Mouse (Mus musculus) frontal cortex, postnatal 10 days (tissue): Measurements from ENCODE around the gene Abhd8.

Source experiments
- DNase-seq, 2 experiments: peaks; one replicate each; pipeline ENCODE4 v3.0.0; 2022; ENCODE audit warnings: low spot score in 2 of 2, mixed read lengths in 1 of 2

The Abhd8 gene

DNA sequence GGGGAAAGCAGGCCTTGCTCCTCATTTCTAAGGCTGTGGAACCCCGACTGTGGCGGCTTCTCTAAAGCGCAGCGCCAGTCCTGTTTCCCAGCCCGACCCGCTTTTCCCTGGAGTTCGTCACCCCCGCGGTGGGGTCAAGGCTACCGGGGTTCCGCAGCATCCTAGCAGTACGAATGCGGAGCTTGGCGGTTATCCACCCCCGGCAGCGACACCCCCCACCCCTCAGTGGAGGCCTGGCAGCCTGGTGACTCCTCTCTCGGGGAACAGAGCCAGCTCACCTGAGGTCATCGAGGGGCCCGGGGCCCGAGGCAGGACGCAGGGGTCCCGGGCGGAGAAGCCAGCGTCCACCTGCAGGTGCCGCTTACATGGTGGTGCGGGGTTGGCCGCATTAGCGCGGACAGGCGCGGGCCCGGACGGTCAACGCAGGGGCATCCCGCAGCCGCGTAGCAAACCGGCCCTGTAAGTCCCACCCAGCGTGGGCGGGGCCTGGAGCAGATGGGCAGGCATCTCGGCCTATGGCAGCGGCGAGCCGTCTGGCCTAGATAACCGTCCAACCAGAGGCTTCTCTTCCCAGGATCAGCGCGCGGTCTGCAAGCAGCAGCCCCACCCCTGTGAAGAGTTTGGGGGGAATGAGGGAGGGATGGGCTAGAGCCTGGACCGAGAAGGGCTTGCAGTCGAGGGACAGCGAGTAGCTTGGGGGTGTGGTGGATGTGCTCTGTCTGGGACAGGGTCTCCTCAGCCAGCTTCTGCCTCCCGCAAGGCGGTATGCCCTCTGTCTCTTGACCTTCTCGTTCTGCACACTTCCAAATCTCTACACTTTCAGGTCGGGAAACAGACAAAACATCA lies at the start of gene Abhd8:
Gene Abhd8 (minus strand): TSS at position 468 of the 846 bp plus-strand sequence.
- peak; percentile 97 for DNase-seq

DNA sequence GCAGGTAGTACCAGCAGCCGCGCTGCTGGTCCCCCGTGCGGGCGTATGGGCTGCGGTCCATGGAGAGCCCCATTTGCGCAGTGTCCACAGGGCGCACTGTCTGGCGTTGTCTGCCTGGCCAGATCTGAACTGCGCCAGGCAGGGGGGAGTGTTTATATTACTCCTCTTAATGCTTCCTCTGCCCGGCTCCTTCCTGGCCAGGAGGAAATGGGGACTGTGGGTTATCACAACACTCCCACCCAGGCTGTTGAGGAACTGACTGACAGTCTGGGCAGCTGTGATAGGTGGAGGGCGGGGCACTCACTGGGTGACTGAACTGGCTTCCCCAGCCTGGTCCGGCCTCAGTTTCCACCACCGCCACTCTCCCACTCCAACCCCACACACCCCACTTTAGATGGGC lies 48.2 kb upstream of the Abhd8 start, which contains the start of gene Plvap:
Gene Plvap (minus strand): TSS at position 109 of the 400 bp plus-strand sequence.
- no peak for DNase-seq

DNA sequence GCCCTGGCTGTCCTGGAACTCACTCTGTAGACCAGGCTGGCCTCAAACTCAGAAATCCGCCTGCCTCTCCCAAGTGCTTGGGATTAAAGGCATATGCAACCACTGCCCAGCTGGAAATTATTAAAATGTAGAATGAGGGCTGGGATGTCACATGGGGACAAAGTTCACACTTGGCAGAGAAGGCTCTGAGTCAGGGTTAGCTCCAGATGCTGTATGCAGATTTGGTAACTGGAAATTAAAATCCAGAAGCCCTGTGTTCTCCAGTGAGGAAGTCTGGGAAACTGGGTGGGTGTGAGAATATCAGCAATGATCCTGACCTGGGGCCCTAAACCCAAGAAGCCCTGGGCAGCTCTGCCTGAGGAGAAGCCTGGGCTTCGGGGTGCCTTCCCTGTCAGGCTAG lies 45.9 kb upstream of the Abhd8 start:
- no peak for DNase-seq

DNA sequence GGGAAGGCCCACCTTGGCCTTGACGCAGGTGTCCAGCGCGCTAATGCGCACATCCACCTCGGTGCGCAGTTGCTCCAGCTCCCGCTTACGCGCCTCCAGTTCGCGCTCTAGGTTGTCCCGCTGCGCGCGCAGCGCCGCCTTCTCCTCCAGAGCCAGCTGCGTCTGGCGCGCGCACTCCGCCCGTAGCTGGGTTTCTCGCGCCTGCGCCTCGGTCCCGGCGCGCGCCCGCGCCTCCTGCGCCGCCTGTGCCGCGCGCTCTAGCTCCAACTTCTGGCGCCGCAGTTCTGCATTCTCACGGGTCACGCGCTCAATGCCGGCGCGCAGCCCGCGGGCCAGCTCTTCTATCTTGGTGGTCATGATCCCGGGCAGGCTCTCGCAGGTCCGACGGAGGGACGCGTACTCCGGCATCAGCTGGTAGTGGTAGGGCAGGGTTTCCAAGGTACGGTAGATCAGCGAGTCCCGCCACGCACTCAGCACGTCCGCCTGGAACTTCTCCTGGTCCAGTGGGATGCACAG lies 44.2 kb upstream of the Abhd8 start:
- peak; percentile 62 to 77 for DNase-seq

DNA sequence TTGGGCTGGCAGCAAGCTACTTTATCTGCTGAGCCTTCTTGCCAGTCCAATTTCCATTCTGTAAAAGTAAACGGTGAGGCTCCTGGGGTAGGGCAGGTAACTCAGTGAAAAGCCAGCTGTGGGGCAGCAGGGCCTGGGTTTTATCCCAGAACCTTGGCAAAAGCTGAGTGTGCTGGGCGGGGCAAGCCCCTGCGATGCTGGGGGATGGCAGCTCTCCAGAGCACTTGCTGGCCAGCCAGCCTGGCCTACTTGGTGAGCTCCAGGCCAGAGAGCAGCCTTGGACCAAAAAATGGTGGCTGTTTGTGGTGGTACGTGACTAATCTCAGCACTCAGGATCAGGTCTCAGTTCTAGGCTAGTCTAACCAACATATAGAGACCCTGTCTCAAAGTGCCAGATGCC lies 42.5 kb upstream of the Abhd8 start:
- DNase-seq, result no peak

DNA sequence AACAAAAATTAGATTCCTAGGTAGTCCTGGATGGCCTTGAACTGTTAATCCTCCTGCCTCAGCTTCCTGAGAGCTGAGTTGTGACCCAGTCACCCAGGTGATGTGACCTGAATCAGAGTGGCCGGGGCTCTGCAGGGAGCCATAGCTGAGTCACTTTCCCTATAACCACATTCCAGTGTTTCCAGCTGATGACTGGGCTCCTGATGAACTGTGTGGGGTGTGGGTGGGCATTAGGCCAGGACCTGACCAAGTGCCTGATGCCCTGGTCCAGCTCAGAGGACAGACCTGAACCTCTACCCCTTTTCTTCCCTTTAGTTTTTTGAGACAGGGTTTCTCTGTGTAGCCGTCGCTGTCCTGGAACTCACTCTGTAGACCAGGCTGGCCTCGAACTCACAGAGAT lies 41.9 kb upstream of the Abhd8 start:
- no peak for DNase-seq

DNA sequence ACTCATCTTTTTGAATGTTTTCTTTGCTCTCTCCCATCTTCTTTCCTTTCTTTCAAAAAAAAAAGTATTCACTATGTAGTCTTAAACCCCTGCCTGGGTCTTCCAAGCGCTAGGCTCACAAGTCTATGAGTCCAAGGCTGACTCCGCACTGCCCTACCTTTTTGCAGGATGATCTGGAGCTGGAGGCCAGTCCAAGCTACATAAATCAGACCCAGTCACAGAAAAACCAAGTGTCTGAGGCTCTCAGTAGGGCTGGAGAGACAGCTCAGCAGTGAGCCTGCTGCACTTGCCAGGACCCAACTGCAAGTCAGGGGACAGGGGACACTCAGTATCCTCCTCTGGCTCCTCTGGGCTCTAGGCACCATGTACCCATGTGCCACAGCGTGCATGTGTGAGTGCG lies 40.9 kb upstream of the Abhd8 start:
- DNase-seq, result no peak

DNA sequence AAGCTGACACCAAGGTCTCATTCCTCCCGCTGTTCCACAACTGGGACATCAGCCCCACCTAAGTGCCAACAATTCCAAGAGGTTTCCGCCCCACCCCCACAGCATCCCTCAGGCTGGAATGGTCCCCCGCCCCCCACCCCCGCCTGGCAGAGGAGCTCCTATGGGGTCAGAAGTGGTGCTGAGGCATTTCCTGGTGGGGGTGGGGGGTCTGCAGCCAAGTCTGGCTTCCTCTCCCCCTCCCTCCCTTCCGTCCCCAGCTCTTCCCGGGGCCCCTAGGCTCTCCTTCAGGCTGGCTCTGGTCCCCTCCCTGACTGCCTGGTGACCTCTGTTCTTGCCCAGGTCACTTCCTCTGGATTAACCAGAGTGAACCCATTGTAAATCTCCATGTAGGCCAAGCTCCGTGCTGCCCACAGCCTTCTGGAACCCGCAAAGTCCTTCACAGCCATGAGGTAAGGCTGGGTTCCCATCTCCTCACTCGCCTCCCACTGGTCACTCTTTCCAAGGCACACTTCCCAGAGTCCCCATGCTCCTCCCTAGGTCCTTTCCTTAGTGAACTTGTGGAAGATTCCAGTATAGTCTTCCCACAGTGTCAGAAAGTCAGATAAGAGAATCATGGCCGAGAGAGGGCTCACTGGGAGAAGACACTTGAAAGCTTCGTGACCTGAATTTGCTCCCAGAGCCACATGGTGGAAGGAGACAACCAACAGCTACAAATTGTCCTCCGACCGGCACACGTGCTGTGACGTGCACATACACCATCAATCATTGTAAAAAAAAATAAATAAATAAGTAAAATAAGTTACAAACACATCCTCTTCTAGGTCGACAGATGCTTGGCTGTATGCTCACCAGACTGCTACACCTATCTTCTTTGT lies 35.6 kb upstream of the Abhd8 start:
- no peak for DNase-seq

DNA sequence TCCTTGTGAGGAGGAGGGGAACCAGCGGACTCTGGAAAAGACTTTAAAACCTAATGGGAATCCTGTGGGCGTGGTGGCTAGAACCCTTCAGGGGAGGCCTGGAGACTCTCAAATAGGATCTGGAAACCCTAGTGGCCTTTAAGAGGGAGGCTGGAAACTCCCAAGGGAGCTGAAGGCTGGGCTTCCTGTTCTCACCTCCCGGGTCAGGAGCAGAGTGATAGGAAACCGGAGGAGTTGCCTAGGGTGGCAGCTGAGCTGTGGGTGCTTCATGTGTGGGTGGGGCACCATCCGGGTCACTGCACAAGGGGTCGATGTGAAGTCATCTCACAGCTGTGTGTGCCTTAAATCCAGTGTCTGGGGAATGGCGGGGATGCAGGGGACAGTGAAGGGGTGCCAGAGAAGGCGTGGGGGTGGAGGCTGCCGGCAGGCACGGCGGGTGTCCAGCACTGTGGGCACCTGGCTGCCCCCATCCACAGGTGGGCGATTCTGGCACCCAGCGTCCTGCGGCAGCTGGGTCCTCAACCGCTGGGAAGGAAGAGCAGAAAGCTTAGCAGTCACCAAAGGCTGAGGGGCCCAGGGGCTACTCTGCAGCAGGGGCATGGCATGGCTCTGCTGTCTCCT lies 34.5 kb upstream of the Abhd8 start:
- no peak for DNase-seq

DNA sequence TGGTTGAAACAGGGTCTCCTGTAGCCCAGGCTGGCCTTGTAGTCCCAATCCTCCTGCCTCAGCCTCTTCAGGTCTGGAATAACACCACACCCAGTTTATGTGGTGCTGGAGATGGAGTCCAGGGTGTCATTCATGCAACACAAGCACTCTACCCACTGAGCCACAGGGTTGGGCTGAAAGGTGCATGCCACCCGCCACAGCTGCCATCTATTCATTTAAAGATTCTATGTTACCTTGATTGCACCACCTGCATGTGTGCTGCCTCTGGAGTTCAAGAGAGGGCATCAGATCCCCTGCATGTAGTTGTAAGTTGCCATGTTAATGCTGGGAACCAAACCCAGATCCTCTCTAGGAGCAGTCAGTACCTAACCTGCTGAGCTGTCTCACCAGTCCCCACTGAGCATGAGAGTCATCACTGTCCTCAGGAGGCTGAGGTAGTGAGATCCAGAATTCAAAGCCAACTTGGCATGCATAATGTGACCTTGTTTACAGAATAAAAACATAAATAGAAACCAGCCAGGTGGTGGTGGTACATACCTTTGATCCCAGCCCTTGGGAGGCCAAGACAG lies 33.7 kb upstream of the Abhd8 start:
- DNase-seq, result no peak

DNA sequence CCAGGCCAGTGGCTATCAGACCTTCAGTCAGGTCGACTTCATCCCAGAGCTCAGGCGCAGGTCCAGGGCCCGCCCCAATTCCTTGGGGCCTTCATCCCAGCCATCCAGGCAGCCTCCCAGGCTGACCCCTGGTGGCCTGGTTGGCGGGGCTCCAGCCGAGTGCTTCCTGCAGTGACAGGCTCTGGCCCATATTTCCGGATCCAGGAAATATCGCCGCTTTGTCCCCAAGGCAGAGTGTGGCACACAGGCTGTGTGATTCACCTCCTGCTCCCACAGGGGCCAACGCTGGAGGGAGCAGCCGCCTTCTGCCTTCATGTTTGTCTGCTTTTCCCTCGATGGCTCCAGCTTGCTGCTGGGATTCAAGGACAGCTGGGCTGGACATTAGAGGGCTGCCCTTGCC lies 33.0 kb upstream of the Abhd8 start:
- DNase-seq, result peak in 1 of 2 experiments; percentile 52

DNA sequence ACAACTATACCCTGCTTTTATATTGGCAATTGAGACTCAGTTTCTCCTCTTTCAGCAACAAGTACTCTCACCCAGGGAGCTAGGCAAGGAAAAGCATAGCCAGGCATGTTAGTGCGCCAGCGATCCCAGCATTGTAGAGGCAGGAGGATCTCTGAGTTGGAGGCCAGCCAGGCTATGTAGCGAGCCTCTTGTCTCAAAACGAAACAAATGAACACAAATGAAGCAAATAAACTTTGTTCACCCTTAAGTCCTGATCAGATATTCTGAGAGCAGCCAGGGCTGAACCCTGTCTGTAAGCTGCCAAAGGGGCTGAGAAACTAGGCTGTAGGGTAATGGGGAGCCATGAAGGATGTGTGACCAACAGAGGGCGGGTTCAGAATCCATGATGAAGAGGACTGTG lies 32.4 kb upstream of the Abhd8 start:
- DNase-seq, result peak in 1 of 2 experiments; percentile 14

DNA sequence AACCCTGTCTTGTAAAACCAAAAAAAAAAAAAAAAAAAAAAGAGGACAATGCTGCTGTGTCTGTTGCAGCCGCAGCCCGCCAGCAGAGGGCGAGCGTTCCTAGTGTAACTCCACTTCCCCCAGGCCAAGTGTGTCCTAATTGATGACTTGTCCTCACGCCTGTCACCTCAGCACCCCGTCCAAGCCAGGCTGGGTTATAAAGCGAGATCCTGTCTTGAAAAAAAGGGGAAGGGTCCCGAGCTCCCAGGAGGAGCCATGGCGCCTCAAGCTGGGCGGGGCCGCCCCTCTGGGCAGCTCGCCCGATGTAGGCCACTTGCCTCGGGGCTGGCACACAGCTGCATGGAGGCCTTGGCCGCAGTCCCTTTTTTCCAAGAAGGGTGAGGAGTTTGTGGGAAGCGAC lies 31.6 kb upstream of the Abhd8 start:
- peak; percentile 65 to 77 for DNase-seq

DNA sequence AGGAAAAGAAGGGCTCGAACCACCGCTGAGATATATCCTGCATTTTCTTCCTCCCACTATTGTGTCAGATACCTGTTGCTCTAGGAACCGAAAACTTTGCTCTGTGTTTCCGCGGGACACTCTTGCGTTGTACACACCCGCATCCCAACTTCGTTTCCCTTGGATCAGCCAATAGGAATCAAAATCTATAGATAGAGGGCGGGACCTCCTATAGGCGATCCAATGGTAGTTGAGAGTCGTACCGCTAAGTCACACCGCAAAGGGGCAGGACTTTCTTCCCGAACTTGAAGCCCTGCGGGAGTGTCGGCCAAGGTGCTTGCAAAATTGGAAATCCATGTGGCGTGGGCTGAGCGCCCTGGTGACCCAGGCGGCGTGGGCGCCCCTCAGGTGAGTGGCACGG lies 25.0 kb upstream of the Abhd8 start:
- DNase-seq, result peak; percentile 85 to 87

DNA sequence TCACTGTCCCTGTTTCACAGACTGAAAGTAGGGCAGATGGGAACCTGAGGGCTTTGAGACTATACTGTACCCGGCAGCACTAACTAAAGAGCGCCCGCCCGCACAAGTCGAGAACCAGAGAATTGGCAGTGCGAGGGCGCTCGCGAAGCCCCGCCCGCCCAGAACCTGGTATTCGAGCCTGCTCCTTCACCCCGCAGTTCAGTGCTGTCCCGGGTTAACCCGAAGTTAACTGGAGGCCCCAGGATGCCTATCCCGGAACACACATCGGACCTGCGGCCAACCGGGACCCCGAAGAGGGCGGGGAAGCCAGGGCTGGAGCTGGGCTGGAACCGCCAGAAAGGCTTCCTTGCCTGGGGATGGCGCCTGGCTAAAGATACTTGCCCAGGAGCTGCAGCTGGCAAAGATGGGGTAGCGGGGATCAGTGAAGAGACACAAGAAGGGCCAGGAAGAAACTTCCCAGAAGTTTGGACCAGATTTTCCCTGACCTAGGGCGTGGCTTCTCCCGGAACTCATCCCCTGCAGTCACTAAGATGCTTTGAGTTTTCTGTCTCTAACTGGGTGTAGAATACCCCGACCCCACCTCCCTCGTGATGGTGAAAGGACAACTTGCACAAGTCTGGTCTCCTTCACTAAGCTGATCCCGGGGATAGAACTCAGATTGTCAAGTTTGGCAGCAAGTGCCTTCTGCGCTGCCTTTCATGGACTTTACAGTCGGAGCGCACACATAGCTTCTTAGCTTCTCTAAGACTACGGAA lies 24.4 kb upstream of the Abhd8 start, which contains the start of gene Gtpbp3:
Gene Gtpbp3 (plus strand): TSS at position 413 of the 755 bp plus-strand sequence.
- DNase-seq, result peak in 1 of 2 experiments; percentile 74

DNA sequence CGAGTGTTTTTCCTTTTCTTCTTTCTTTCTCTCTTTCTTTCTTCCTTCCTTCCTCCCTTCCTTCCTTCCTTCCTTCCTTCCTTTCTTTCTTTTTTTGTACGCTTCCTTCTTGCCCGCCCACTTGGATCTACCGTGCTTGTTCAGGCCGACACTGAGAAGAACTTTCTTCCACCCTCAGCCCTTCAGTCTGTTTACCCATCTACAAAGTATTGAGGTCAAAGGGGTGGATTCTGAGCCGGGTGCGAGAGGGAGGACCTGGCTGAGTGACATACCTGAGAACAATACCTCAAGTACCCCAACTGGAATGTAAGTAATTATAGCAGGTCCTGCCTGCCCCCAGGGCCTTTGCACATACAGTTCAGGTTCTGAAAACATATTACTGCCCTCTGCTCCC lies 22.7 kb upstream of the Abhd8 start:
- DNase-seq, result no peak

DNA sequence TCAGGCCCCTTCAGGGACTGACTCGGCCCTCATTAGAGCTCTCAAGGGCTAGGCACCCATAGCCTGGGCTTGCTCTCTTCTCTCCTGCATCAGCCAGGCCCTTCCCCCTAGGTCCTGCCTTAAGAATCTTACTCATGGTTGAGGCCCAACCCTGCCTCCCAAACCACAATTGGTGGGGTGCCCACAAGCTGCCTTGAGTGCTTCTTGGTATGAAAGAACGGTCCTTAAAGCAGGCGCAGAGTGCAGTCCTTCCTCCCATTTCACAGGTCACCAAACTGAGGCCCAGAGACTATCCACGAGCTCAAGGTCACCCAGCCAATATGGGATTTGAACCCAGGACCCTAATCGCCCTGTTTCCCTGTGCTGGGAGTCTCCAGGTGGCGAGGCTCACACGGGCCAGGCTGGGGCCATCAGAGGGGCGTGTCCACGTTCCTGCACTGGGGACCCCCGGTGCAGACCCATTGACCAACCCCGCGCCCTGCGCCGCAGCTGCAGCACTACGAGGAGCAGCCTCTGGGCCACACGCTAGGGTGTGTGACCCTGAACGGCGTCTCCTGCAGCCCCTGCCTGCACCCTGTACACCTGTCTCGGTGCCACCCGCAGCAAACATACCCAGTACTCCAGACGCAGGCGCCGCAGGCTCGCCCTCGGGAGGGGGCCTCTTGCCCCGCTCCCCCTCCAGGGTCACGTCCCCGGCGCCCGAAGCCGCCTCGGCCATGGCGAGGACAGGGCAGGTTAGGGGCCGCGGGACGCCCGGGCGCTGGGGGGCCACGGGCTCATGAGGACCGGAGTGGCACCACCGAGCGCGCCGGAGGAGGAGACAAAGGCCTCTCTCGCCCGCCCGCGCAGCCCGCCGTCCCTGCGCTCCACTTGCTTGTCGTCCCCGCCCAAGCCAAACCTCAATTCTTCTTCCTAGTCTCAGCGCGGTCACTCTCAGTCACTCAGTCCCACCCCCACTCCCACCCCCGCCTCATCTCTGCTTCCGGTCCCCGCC lies 22.0 kb upstream of the Abhd8 start, which contains the start of gene Ano8:
Gene Ano8 (minus strand): TSS at position 822 of the 994 bp plus-strand sequence.
- peak; percentile 76 to 85 for DNase-seq

DNA sequence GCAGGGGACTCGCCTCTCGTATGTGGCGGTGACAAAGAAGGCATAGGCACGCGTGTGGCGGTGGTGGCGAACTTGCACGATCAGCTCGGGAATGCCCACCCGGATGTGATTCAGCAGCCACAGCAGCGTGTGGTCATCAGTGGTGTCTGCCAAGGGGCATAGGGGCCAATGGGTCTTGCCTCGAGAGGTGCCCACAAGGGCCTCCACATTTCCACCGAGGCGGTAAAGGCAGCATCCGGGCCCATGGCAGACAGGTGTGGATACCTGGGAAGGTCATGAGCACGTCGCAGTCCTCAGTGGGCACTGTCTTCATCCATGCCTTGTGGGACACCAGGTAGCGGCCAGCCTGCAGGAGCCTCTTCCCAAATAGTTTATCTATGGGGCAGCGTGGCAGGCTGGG lies 21.3 kb upstream of the Abhd8 start:
- no peak for DNase-seq

DNA sequence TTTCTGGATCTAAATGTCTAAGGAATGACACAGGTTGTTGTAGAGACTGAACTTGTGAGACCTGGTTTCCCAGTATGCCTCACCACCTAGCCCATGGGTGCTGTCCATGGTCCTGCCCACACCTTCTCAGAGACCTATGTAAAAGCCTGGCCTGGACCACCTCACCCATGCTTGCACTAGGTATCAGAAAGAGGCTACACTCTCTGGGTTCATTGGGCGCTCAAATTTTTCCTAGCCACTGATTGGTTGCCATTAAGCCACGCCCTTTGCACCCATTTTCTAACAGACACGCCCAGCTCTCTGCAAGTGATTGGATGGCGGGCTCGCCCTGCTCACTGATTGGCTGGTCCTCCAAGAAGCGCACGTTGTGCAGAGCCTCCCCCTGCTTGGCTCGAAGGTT lies 20.5 kb upstream of the Abhd8 start:
- DNase-seq, result no peak
